Mouse (Mus musculus) stomach, postnatal 0 days (tissue): ENCODE measurements at regions not wholly inside any gene's neighbourhood (a gene's known extent, or its start where the extent isn't known, plus 50 kb on each side); places are given as distances from the start of the nearest gene placed in this dataset.

Experiments used
- CTCF ChIP-seq: IDR thresholded peaks from 2 replicates; pipeline ENCODE4 v1.5.1; 2016; ENCODE audit warnings: antibody characterized with exemption, low read depth, mild to moderate bottlenecking, moderate library complexity
- EP300 ChIP-seq: optimal IDR thresholded peaks from 2 replicates; pipeline ENCODE3; 2016; ENCODE audit warnings: antibody characterized with exemption

GRCm38 (mm10) chr13:93997981-93998380, 59.6 kb upstream of the Lhfpl2 start:
- no peak for TF ChIP-seq CTCF
- TF ChIP-seq EP300 = no peak
